Mouse (Mus musculus) spleen, adult 12 weeks (tissue): ENCODE data around the gene Vmn1r155.
"Not testable (repeated sequence)": the region's sequence is repeated elsewhere in the genome, so short reads cannot be mapped to it uniquely, and the experiment has no call there.

Experiments used
- DNase-seq: peaks from one replicate; pipeline ENCODE4 v3.0.0; 2022; ENCODE audit warnings: low spot score

Vmn1r155 gene

DNA sequence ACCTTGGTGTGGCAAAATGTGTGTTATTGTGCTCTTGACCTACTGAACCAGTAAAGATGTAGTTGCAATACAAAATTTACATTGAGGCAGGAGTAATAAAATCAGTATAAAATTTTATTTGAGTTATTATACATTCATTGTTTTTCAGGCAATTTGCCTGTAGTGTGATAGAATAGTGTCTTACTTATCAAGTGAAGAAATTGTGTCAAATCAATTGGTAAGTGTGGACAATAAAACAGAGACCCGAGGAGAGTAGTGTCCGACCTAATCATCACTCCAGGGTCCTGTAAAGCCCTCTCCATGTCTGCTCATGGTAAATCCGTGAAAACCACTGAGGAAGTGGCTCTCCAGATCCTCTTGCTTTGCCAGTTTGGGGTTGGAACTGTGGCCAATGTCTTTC lies at the start of gene Vmn1r155:
Vmn1r155 (plus strand) TSS at position 301 of the 400 bp plus-strand sequence.
- not testable (repeated sequence) for DNase-seq

DNA sequence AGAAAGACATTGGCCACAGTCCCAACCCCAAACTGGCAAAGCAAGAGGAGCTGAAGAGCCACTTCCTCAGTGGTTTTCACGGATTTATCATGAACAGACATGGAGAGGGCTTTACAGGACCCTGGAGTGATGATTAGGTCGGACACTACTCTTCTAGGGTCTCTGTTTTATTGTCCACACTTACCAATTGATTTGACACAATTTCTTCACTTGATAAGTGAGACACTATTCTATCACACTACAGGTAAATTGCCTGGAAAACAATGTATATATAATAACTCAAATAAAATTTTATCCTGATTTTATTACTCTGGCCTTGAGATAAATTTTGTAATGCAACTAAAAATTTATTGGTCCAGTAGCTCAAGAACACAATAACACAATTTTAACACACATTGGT lies 34.4 kb downstream of the Vmn1r155 start, which contains the start of gene Gm8693:
Gm8693 (minus strand) TSS at position 101 of the 400 bp plus-strand sequence.
- DNase-seq, result not testable (repeated sequence)
